In the genomic region with DNA sequence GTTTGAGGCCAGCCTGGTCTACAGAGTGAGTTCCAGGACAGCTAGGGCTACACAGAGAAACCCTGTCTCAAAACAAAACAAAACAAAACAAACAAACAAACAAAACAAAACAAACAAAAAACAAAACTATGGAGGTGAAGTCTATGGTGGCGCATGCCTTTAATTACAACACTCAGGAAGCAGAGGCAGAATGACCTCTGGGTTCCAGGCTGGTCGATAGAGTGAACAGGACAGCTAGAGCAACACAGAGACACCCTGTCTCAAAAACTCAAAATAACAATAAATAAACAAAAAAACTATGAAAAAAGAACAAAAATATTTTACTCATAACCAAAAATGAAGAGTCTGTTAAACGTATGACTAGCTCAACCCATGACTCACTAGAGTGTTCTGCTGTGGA, we compare ENCODE assay signal across 29 mouse cellular contexts.
DNase-seq lines count a peak whose midpoint lies in the region; ATAC-seq and TF ChIP-seq lines count a peak whose summit lies in the region.
"Had no signal": no experiment of that assay in that cellular context is flagged by ENCODE, and none has a peak within 500 bp of the region (broad histone marks: within the 10 kb centered on the region; RNA-seq: fewer than 3 reads in every experiment).

No protein-coding gene starts in this region.

- intact Hi-C loops in heart, postnatal 36 days (cut with DNase I), result loop anchor here (5.0 kb wide), 1 partner anchor 33 kb away; no protein-coding TSS in a partner anchor
- intact Hi-C loops in heart, postnatal 14 days (cut with DNase I), result loop anchor here (5.0 kb wide), 1 partner anchor 33 kb away; no protein-coding TSS in a partner anchor

- no peak for TF ChIP-seq CTCF in layer of hippocampus, adult 2 months (conservative IDR thresholded peaks at IDR 0.05)
- TF ChIP-seq CTCF in lung, postnatal 0 days (IDR thresholded peaks at IDR 0.05), result no peak

- no peaks in the 10 kb centered on the region for H3K36me3 ChIP-seq in heart, embryonic 15.5 days
- no peaks in the 10 kb centered on the region for H3K36me3 ChIP-seq in lung, postnatal 0 days (ENCODE audit: insufficient read depth, low read length)
- H3K36me3 ChIP-seq: embryonic facial prominence, embryonic 10.5 days; embryonic facial prominence, embryonic 13.5 days; forebrain, embryonic 12.5 days; forebrain, embryonic 15.5 days; G1E; hindbrain, embryonic 12.5 days; hindbrain, embryonic 15.5 days had no signal

- H3K9me3 ChIP-seq in heart, embryonic 15.5 days (replicated peaks), result no peaks in the 10 kb centered on the region
- no peaks in the 10 kb centered on the region for H3K9me3 ChIP-seq in lung, postnatal 0 days (ENCODE audit: low read length)
- H3K9me3 ChIP-seq: embryonic facial prominence, embryonic 10.5 days; embryonic facial prominence, embryonic 13.5 days; forebrain, embryonic 12.5 days; forebrain, embryonic 15.5 days; hindbrain, embryonic 12.5 days; hindbrain, embryonic 15.5 days had no signal

- DNase-seq in heart, adult 11 months, result peak; percentile 11
- DNase-seq in heart, postnatal 36 days, result no peak
- DNase-seq in heart, postnatal 14 days, result no peak
- DNase-seq in layer of hippocampus, adult 2 months (ENCODE audit: low spot score in 2 of 2), result no peak
- no peak for DNase-seq in layer of hippocampus, adult 11-12 months (ENCODE audit: low spot score)
- DNase-seq in lung, postnatal 0 days (ENCODE audit: low spot score), result no peak
- DNase-seq in lung, postnatal 36 days, result no peak
- DNase-seq: adrenal gland, adult 2 months; adrenal gland, postnatal 14 days; B cell, adult 2 months; cerebellum, adult 11-12 months; cerebellum, adult 8-10 months; cerebellum, postnatal 10 days; cerebellum, postnatal 36 days; embryo, embryonic 11 days; gastrocnemius, postnatal 14 days; kidney, adult 2 months had no signal

- no peak overlapping the region for H3K9ac ChIP-seq in heart, embryonic 15.5 days
- no peak overlapping the region for H3K9ac ChIP-seq in lung, postnatal 0 days (replicated peaks; ENCODE audit: low read depth)
- H3K9ac ChIP-seq: embryonic facial prominence, embryonic 13.5 days; forebrain, embryonic 12.5 days; forebrain, embryonic 15.5 days; hindbrain, embryonic 12.5 days; hindbrain, embryonic 15.5 days had no signal

- WGBS in heart, embryonic 15.5 days, result 69% methylated on average over 3 of the region's 3 CpGs
- 59% methylated on average over 3 of the region's 3 CpGs for WGBS in lung, postnatal 0 days

- no peaks in the 10 kb centered on the region for H3K27me3 ChIP-seq in heart, embryonic 15.5 days
- no peaks in the 10 kb centered on the region for H3K27me3 ChIP-seq in lung, postnatal 0 days (replicated peaks; ENCODE audit: insufficient read depth, low read length)
- H3K27me3 ChIP-seq: CH12.LX; embryonic facial prominence, embryonic 13.5 days; forebrain, embryonic 12.5 days; forebrain, embryonic 15.5 days; hindbrain, embryonic 12.5 days; hindbrain, embryonic 15.5 days; Patski had no signal

- H3K4me3 ChIP-seq in heart, embryonic 15.5 days, result no peak overlapping the region
- H3K4me3 ChIP-seq in layer of hippocampus, adult 2 months, result no peak overlapping the region
- H3K4me3 ChIP-seq in lung, postnatal 0 days (ENCODE audit: low read depth, low read length), result no peak overlapping the region
- H3K4me3 ChIP-seq: embryonic facial prominence, embryonic 10.5 days; embryonic facial prominence, embryonic 13.5 days; erythroblast, embryonic 14.5 days; forebrain, embryonic 12.5 days; forebrain, embryonic 15.5 days; hindbrain, embryonic 12.5 days; hindbrain, embryonic 15.5 days had no signal

- ATAC-seq in heart, embryonic 15.5 days (replicated peaks; ENCODE audit: insufficient number of reproducible peaks, insufficient read depth, low FRiP score, low read depth), result no peak
- ATAC-seq in lung, postnatal 0 days, result no peak
- ATAC-seq: forebrain, embryonic 15.5 days; intestine, postnatal 0 days; Patski had no signal

- no peak for TF ChIP-seq EP300 in lung, postnatal 0 days (IDR thresholded peaks at IDR 0.05)

- peaks cover 89% of the 10 kb centered on the region for H3K4me1 ChIP-seq in heart, embryonic 15.5 days (replicated peaks)
- peaks cover 66% of the 10 kb centered on the region for H3K4me1 ChIP-seq in lung, postnatal 0 days (ENCODE audit: insufficient read depth, low read depth, low read length)

- peak overlapping the region; percentile 76; the same call in 1 of the 2 replicates for H3K27ac ChIP-seq in heart, embryonic 15.5 days
- 0 out of 2 replicates have a peak overlapping the region, but pooled peaks have one; percentile 20 for H3K27ac ChIP-seq in layer of hippocampus, adult 2 months
- H3K27ac ChIP-seq in lung, postnatal 0 days (ENCODE audit: low read length), result peak overlapping the region; percentile 38; the same call in 1 of the 2 replicates
- H3K27ac ChIP-seq: embryonic facial prominence, embryonic 10.5 days; forebrain, embryonic 12.5 days; forebrain, embryonic 15.5 days; hindbrain, embryonic 12.5 days; hindbrain, embryonic 15.5 days had no signal

- no peak overlapping the region for H3K4me2 ChIP-seq in heart, embryonic 15.5 days
- H3K4me2 ChIP-seq in lung, postnatal 0 days (replicated peaks; ENCODE audit: low read depth, low read length), result no peak overlapping the region
- H3K4me2 ChIP-seq: embryonic facial prominence, embryonic 13.5 days; forebrain, embryonic 12.5 days; forebrain, embryonic 15.5 days; hindbrain, embryonic 12.5 days; hindbrain, embryonic 15.5 days had no signal

Comparison
In these comparisons a context has a peak if more than half of its experiments do, and no peak if none do; other contexts are left out.
1. H3K27ac ChIP-seq: peak in every context shown above with its lines; median percentile 76 in heart, embryonic 15.5 days; 38 in lung, postnatal 0 days; 20 in layer of hippocampus, adult 2 months.